Mouse (Mus musculus): ENCODE data around the gene Trank1. TPM values are rescaled to one million over a fixed set of nuclear protein-coding genes. Genes with fewer than 3 reads are reported as not detected.

The Trank1 gene
- polyA plus RNA-seq, 1 experiment from 2014 or later: 1.9 TPM

DNA sequence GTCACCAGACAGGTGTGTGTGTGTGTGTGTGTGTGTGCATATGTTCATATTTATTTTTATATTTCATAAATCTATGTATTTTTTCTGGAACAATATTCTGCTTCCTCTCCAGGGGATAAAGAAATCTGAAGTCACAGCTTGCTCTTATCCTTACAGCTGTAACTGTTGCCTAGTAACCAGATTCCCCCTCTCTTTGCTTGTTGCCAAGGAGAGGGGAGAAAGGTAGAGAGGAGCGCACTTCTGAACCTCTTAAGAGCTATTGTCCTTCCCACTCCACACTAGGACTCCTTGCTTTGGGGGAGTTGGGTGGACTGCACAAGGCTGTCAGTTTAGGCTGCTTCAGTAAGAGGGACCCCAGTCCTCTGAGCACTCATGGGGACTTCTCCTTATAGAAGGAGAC is 40.1 kb downstream of the Trank1 start:
- 30% methylated on average over 1 of the region's 1 CpGs for WGBS
- peaks cover 10% of the 10 kb centered on the region for H3K4me1 ChIP-seq (replicated peaks)
- H3K4me2 ChIP-seq: peak overlapping the region; percentile 11; the same call in 1 of the 2 replicates
- 0 out of 2 replicates have a peak overlapping the region, but pooled peaks have one; percentile 28 for H3K27ac ChIP-seq (replicated peaks)
- H3K27me3 ChIP-seq: no peaks in the 10 kb centered on the region
- no peak overlapping the region for H3K9ac ChIP-seq
- no peaks in the 10 kb centered on the region for H3K9me3 ChIP-seq
- ATAC-seq (ENCODE audit: low read depth): peak; percentile 47; the same call in 1 of the 2 replicates
- no peaks in the 10 kb centered on the region for H3K36me3 ChIP-seq
- H3K4me3 ChIP-seq: no peak overlapping the region

- 70% methylated on average over 3 of the region's 3 CpGs for WGBS
- Histone ChIP-seq H3K9ac (no peak overlapping the region), H3K27me3 (no peaks in the 10 kb centered on the region), H3K27ac (replicated peaks) (no peak overlapping the region), H3K9me3 (no peaks in the 10 kb centered on the region), H3K36me3 (no peaks in the 10 kb centered on the region), H3K4me2 (no peak overlapping the region), H3K4me3 (no peak overlapping the region), H3K4me1 (replicated peaks) (peaks cover 10% of the 10 kb centered on the region)
- ATAC-seq (ENCODE audit: low read depth): no peak
Measured at GRCm38 (mm10) chr9:111352646-111353045, 41.1 kb downstream of the Trank1 start.

GRCm38 (mm10) chr9:111355041-111355440 is 43.5 kb downstream of the Trank1 start:
- ATAC-seq (ENCODE audit: low read depth): no peak
- Histone ChIP-seq H3K4me2 (no peak overlapping the region), H3K9ac (no peak overlapping the region), H3K4me3 (no peak overlapping the region), H3K36me3 (no peaks in the 10 kb centered on the region), H3K9me3 (no peaks in the 10 kb centered on the region), H3K4me1 (replicated peaks) (peaks cover 10% of the 10 kb centered on the region), H3K27me3 (no peaks in the 10 kb centered on the region), H3K27ac (replicated peaks) (no peak overlapping the region)
- 55% methylated on average over 4 of the region's 4 CpGs for WGBS

- Histone ChIP-seq H3K4me1 (replicated peaks) (peaks cover 8% of the 10 kb centered on the region), H3K4me2 (no peak overlapping the region), H3K9me3 (no peaks in the 10 kb centered on the region), H3K36me3 (no peaks in the 10 kb centered on the region), H3K27ac (replicated peaks) (no peak overlapping the region), H3K9ac (no peak overlapping the region), H3K4me3 (no peak overlapping the region), H3K27me3 (no peaks in the 10 kb centered on the region)
- WGBS: 18% methylated on average over 3 of the region's 3 CpGs
- no peak for ATAC-seq (ENCODE audit: low read depth)
Measured at GRCm38 (mm10) chr9:111356386-111356785, 44.8 kb downstream of the Trank1 start.

DNA sequence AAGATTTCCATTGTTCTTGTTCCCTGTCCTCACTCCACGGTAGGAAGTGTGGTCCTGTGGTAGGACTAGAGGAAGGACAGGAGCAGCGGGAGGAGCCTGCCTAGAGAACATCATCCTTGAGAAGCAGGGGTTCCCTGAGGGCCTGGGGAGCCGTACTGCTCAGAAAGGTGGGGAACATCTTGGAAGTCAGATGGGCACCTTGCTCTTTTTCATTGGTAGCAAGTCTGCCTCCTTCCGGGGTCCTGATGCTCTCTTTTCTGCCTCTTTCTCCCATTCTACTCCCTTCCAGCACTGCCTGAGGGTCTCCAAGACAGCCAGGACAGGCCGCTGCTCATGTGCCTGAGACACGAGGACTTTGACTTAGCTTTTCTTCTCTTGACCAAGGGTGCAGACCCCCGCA is 52.1 kb downstream of the Trank1 start:
- Histone ChIP-seq H3K4me3 (no peak overlapping the region), H3K9me3 (no peaks in the 10 kb centered on the region), H3K9ac (no peak overlapping the region), H3K27me3 (no peaks in the 10 kb centered on the region), H3K27ac (replicated peaks) (no peak overlapping the region), H3K36me3 (peaks cover 4% of the 10 kb centered on the region; the same call in 1 of the 2 replicates), H3K4me1 (replicated peaks) (no peaks in the 10 kb centered on the region), H3K4me2 (no peak overlapping the region)
- WGBS: 73% methylated on average over 7 of the region's 7 CpGs
- ATAC-seq (ENCODE audit: low read depth): no peak

- Histone ChIP-seq H3K4me2 (no peak overlapping the region), H3K36me3 (peaks cover 4% of the 10 kb centered on the region; the same call in 1 of the 2 replicates), H3K9ac (no peak overlapping the region), H3K27ac (replicated peaks) (no peak overlapping the region), H3K9me3 (no peaks in the 10 kb centered on the region), H3K27me3 (no peaks in the 10 kb centered on the region), H3K4me1 (replicated peaks) (no peaks in the 10 kb centered on the region), H3K4me3 (no peak overlapping the region)
- no peak for ATAC-seq (ENCODE audit: low read depth)
- WGBS: 55% methylated on average over 2 of the region's 2 CpGs
Measured at GRCm38 (mm10) chr9:111367713-111368112, 56.2 kb downstream of the Trank1 start.

DNA sequence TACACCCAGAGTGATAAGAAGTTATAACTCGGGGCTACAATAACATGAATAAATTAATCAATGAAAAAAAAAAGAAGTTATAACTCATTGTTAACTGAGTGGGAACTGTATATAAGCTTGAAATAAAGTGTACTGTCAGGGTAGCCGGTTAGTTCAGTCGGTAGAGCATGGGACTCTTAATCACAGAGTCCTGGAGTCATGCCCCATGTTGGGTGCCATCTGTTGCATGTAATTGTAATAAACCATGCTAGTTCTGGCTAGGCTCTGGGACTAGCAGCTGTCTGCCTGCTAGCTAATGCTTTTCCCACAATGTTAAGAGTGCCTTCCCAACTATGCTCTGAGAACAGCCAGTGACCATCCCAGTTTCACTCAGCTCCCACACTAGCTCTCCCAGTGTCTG is 60.5 kb downstream of the Trank1 start:
- WGBS: 86% methylated on average over 3 of the region's 3 CpGs
- no peak overlapping the region for H3K9ac ChIP-seq
- no peaks in the 10 kb centered on the region for H3K27me3 ChIP-seq
- H3K4me1 ChIP-seq (replicated peaks): no peaks in the 10 kb centered on the region
- no peaks in the 10 kb centered on the region for H3K36me3 ChIP-seq
- ATAC-seq (ENCODE audit: low read depth): no peak
- no peak overlapping the region for H3K4me2 ChIP-seq
- H3K27ac ChIP-seq (replicated peaks): no peak overlapping the region
- no peaks in the 10 kb centered on the region for H3K9me3 ChIP-seq
- H3K4me3 ChIP-seq: no peak overlapping the region

GRCm38 (mm10) chr9:111377868-111378267 is 66.3 kb downstream of the Trank1 start:
- no peaks in the 10 kb centered on the region for H3K9me3 ChIP-seq
- no peaks in the 10 kb centered on the region for H3K27me3 ChIP-seq
- no peak overlapping the region for H3K4me2 ChIP-seq
- no peak overlapping the region for H3K27ac ChIP-seq (replicated peaks)
- 88% methylated on average over 6 of the region's 6 CpGs for WGBS
- no peak overlapping the region for H3K4me3 ChIP-seq
- H3K36me3 ChIP-seq: no peaks in the 10 kb centered on the region
- H3K9ac ChIP-seq: no peak overlapping the region
- no peaks in the 10 kb centered on the region for H3K4me1 ChIP-seq (replicated peaks)
- ATAC-seq (ENCODE audit: low read depth): no peak

DNA sequence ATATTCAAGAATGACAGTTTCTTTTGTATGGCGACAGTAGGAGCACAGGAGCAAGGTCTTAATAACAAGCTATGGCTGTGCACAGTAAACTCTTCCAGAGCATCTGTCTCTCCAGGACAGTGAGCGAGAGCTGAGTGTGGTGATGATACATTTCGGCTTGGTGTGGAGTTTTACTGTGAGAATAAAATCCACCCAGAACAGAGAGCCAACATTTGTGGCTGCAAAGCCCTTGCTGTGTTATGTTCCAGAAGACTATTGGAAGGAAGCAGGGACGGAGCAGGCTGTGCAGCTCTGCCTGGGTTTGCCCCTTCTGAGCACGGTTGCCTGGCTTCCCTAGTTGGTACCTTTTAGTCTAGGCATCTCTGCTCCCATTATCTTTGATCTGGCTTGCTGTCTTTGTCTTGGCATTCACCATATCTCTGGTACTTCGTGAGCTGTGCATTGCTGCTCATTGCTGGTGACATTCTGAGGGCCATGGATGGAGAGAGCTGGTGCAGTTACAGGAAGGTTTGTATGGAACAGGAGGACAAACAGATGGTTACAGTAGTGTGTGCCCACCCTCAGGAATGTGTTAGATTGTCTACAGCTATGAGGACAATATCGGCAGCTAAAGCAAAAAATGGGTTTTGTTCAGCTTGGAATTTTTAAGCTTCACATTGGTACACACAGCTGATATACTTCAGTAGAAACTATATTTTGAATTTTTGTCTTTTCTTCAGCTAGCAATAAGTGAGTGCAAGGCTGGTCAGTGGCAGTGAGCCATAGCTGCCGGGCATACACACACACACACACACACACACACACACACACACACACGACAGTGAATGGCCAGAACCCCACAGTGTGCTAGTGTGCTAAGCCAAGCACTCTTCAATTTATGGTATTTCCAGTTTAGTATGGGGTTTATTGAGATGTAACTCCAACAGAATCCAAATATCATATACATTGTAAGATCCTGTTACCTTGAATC is 69.8 kb downstream of the Trank1 start:
- Histone ChIP-seq H3K4me2 (no peak overlapping the region), H3K27me3 (no peaks in the 10 kb centered on the region), H3K9me3 (no peaks in the 10 kb centered on the region), H3K4me1 (replicated peaks) (peaks cover 9% of the 10 kb centered on the region), H3K27ac (replicated peaks) (no peak overlapping the region), H3K36me3 (no peaks in the 10 kb centered on the region), H3K4me3 (no peak overlapping the region), H3K9ac (no peak overlapping the region)
- ATAC-seq (ENCODE audit: low read depth): no peak
- WGBS: 89% methylated on average over 9 of the region's 9 CpGs

DNA sequence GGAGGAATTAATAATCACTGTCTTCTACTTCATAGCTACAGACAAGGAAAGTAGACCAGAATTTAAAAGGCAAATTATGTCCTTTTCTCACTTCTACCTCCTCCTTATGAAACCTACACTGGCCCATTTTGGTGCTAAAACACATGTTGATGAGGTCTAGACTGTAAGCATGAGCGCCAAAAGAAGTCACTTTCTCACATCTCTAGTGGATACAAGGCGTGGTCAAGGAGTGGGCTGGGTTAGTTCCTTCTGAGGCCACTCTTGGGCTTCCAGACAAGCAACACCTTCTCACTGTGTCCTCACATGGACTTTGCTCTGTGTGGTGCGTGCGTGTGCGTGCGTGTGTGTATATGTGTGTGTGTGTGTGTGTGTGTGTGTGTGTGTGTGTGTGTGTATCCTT is 70.9 kb downstream of the Trank1 start:
- ATAC-seq (ENCODE audit: low read depth): no peak
- Histone ChIP-seq H3K9ac (no peak overlapping the region), H3K4me2 (no peak overlapping the region), H3K27ac (replicated peaks) (no peak overlapping the region), H3K4me1 (replicated peaks) (peaks cover 9% of the 10 kb centered on the region), H3K9me3 (no peaks in the 10 kb centered on the region), H3K4me3 (no peak overlapping the region), H3K36me3 (no peaks in the 10 kb centered on the region), H3K27me3 (no peaks in the 10 kb centered on the region)
- WGBS: 91% methylated on average over 6 of the region's 6 CpGs

DNA sequence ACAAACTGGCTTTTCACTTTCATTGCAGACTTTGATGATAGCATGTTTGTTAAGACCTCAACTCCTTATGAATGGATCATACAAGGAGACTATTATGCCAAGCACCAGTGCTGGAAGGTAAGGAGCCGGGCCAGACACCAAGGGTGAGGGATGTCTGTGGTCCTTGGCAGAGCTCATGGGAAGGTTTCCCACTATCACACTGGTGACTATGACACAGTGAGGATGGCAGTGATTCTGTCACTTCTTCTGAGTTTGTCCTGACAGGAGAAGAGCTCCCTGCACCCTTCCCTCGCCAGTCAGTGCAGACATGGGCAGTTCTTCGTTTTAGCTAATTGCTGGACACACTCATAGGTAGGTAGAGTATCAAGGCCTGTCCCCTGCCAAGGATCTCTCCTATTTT is 71.5 kb downstream of the Trank1 start:
- Histone ChIP-seq H3K27me3 (no peaks in the 10 kb centered on the region), H3K4me2 (no peak overlapping the region), H3K27ac (replicated peaks) (no peak overlapping the region), H3K4me3 (no peak overlapping the region), H3K36me3 (no peaks in the 10 kb centered on the region), H3K9ac (no peak overlapping the region), H3K9me3 (no peaks in the 10 kb centered on the region), H3K4me1 (replicated peaks) (peaks cover 9% of the 10 kb centered on the region)
- no peak for ATAC-seq (ENCODE audit: low read depth)
- 86% methylated on average over 3 of the region's 3 CpGs for whole genome bisulfite sequencing

GRCm38 (mm10) chr9:111383756-111384155 is 72.2 kb downstream of the Trank1 start:
- Histone ChIP-seq H3K9ac (no peak overlapping the region), H3K27me3 (no peaks in the 10 kb centered on the region), H3K4me2 (no peak overlapping the region), H3K27ac (replicated peaks) (0 out of 2 replicates have a peak overlapping the region, but pooled peaks have one; percentile 19), H3K9me3 (no peaks in the 10 kb centered on the region), H3K4me3 (no peak overlapping the region), H3K4me1 (replicated peaks) (peaks cover 9% of the 10 kb centered on the region), H3K36me3 (no peaks in the 10 kb centered on the region)
- 69% methylated on average over 3 of the region's 3 CpGs for WGBS
- ATAC-seq (ENCODE audit: low read depth): no peak
